Mouse (Mus musculus): ENCODE measurements around the gene Rnf115.
"Not testable (repeated sequence)": the region's sequence is repeated elsewhere in the genome, so short reads cannot be mapped to it uniquely, and the experiment has no call there.

The Rnf115 gene

DNA sequence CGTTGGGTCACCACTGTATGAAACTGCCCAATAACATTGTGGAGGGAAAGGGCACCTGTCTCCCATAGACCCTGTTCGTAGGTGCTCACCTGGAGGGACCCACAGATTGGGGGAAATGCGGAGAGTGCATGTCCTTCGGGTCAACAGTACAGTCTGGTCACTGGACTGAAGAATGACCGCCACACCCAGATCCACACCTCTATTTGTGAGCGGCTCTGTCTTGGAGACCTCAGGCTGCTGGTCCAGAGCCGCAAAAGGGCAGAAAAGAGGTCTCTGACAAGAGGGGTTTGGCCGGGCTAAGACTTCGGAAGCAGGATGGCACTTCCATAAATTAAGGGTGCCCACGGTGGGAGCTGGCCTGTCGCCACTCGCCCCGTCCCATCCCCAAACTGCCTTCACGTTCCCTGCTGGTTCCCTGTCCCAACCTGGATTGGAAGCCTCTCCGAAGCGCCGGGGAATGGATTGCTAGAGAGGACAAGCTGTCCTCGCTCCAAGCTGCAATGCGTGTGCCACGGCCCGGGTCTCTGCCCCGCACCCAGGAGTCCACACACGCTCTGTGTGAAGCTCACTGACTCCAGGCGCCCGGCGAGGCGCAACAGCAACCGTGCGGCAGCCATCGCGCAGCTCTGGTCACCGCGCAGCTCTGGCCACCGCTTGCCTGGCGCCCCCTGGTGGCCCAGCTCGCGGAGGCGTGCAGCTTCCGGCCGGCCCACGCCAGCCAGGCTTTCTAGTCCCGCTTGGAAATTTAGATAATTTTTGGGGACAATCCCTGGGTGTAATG, 19.4 kb upstream of the Rnf115 start, which contains the start of gene Nudt17:
Gene Nudt17 (minus strand): TSS at position 660 of the 781 bp plus-strand sequence.
- no peak for DNase-seq (ENCODE audit: extremely low read depth, low read depth, low spot score)

GRCm38 (mm10) chr3:96708684-96709064, 18.8 kb upstream of the Rnf115 start:
- no peak for DNase-seq (ENCODE audit: extremely low read depth, low read depth, low spot score)

- DNase-seq (ENCODE audit: extremely low read depth, low read depth, low spot score): no peak
These were observed 13.2 kb upstream of the Rnf115 start for GRCm38 (mm10) chr3:96714286-96714685.

- DNase-seq (ENCODE audit: extremely low read depth, low read depth, low spot score): no peak
These were observed 11.6 kb upstream of the Rnf115 start for GRCm38 (mm10) chr3:96715854-96716253.

DNA sequence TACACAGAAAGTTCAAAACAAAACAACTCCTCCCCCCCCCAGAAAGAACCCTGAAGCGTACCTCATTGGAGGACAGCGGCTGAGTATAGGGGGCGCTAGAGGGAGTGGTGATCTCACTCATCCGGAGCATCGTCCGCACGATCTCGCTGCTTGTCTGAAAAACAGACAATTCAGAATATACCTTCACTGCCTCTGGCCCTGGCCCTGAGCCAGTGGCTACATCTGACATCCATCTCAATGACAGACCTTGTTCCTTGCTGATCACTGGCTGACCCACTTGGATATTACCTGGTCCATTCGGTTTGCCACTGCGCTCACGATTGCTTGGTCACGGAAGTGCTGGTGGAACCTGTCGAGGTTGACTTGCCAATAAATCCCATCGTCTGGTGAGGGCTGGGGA, 8.3 kb upstream of the Rnf115 start:
- DNase-seq (ENCODE audit: extremely low read depth, low read depth, low spot score): no peak

- no peak for DNase-seq (ENCODE audit: extremely low read depth, low read depth, low spot score)
These were observed 567 bp downstream of the Rnf115 start for GRCm38 (mm10) chr3:96727828-96728633.

- DNase-seq (ENCODE audit: extremely low read depth, low read depth, low spot score): no peak
These were observed 1.4 kb downstream of the Rnf115 start for GRCm38 (mm10) chr3:96728634-96729402.

DNA sequence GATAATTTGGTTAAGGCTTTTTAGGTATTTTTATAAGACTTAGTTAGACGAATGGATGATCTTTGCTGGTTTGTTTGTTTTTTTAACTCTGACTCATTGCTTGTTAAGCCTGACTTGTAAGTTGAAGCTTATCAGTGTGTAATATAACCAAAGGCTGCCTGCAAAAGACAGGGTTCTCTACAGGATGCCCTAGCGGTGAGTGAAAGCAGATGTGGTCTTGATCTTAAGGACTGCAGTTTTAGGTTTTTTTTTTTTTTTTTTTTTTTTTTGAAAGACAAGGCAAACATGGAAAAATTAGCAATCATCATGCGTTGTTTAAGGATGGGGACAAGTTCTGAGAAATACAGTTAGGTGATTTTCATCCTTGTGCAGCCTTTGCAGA, 1.9 kb downstream of the Rnf115 start:
- DNase-seq (ENCODE audit: extremely low read depth, low read depth, low spot score): no peak

GRCm38 (mm10) chr3:96730785-96731184, 3.3 kb downstream of the Rnf115 start:
- DNase-seq (ENCODE audit: extremely low read depth, low read depth, low spot score): no peak

GRCm38 (mm10) chr3:96733984-96734383, 6.5 kb downstream of the Rnf115 start:
- no peak for DNase-seq (ENCODE audit: extremely low read depth, low read depth, low spot score)

- DNase-seq (ENCODE audit: extremely low read depth, low read depth, low spot score): no peak
These were observed 7.7 kb downstream of the Rnf115 start for GRCm38 (mm10) chr3:96735200-96735599.

DNA sequence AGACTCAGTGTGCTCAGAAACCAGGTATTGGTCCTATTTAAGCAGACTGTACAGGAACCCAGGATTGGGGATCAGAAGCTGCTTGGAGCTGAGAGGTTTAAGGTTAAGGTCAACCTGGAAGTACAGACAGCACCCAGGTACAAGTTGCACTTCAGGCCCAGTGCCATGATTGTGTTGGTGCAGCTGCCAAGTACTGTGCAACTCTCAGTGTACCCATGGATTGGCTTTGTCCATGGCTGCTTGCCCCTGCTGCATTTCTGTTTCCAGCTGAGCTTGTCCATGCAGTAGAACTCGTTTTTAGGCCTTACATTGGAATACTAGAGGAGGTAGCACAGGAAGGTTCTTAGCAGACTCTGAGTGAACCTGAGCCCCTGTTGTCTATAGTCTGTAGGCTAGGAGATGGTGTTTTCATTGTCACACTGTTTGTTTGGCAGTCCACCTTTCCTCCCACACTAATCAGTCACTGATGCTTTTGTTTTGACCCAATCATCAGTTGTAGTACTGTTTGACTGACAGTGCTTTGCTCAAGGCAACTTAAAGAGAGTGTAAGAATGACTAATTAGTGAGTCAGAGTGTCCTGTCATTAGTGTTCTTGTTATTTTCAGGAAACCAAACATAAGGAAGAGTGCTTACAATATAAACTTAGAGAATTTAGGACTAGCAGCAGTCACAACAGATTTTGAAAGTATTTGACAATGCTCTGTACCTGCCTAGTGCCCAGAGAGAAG, 9.7 kb downstream of the Rnf115 start:
- DNase-seq (ENCODE audit: extremely low read depth, low read depth, low spot score): peak; percentile 87

DNA sequence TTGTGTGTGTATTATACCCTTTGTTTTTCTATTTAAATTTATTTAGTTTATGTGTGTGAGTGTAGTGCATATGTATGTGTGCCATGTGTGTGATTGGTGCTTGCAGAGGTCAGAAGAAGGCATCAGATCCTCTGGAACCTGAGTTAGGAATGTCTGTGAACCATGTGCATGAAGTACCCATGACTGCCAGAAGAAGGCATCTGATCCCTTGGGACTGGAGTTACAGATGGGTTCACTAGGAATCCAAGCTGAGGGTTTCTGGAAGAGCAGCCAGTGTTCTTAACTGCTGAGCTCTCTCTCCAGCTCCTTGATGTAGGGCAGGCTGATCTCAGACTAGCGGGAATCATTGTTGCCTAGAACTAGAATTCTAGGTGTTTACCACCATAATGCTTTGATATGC, 10.5 kb downstream of the Rnf115 start:
- no peak for DNase-seq (ENCODE audit: extremely low read depth, low read depth, low spot score)

DNA sequence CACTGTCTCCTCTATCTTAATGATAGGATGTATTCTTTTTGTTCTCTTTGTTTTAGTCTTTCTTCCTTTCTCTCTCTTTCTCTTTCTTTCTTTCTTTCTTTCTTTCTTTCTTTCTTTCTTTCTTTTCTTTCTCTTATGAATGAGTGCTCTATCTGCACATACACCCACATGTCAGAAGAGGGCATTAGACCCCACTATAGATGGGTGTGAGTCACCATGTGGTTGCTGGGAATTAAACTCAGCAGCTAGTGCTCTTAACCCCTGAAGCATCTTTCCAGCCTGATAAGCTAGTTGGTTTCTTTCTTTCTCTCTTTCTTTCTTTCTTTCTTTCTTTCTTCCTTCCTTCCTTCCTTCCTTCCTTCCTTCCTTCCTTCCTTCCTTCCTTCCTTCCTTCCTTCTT, 12.8 kb downstream of the Rnf115 start:
- DNase-seq (ENCODE audit: extremely low read depth, low read depth, low spot score): not testable (repeated sequence)

DNA sequence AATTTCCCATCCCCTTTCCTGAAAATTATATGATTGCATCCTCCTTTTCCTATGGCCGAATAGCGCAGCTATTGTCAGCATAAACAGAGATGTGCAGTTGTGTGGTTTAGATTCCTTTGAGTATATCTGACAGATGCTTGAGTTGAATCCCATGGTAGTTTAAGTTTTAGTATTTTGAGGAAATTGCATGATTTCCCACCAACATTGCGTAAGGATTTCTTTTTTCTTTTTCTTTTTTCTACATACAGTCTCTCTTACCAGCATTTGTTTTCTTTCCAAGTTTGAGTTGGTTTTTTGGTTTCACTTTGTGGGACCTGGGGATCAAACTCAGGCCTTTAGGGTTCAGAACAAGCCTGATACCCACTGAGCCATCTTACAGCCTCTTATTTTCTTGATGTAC, 16.9 kb downstream of the Rnf115 start:
- no peak for DNase-seq (ENCODE audit: extremely low read depth, low read depth, low spot score)

DNA sequence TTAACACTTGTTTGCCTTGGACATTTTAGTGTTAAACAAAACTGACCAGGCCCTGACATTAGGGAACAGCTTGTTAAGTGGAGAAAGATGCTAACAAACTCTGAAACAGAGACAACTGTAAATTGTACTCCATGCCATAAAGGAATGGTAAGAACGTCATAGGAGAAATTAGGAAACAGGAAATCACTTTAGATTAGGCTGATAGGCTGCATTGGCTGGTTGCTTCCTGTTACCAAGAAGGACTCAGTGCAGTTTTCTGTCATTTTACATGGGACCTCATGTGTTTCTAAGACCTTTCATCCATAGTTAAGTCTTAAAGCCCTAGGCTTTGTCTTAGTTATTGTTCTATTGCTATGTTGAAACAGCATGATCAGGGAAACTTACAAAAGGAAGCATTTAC, 19.4 kb downstream of the Rnf115 start:
- DNase-seq (ENCODE audit: extremely low read depth, low read depth, low spot score): no peak

GRCm38 (mm10) chr3:96755935-96756334, 28.5 kb downstream of the Rnf115 start:
- no peak for DNase-seq (ENCODE audit: extremely low read depth, low read depth, low spot score)

- DNase-seq (ENCODE audit: extremely low read depth, low read depth, low spot score): no peak
These were observed 30.2 kb downstream of the Rnf115 start for GRCm38 (mm10) chr3:96757691-96758090.

GRCm38 (mm10) chr3:96759695-96760094, 32.2 kb downstream of the Rnf115 start:
- DNase-seq (ENCODE audit: extremely low read depth, low read depth, low spot score): no peak

DNA sequence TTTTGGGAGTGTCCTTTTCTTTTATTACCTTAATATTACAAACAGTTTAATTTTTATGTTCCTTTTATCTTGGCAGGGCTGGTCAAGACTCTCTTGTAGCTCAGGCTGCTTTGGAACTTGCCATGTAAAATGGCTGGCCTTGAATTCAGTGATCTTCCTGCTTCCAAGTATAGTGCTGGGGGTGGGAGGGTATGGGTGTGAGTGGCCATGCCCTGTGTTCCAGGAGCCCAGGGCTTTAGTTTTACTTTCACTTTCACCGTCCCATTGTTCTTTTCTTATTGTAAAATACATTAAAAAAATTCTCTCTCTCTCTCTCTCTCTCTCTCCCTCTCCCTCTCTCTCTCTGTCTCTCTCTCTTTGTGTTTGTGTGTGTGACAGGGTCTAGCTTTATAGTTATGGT, 37.1 kb downstream of the Rnf115 start:
- no peak for DNase-seq (ENCODE audit: extremely low read depth, low read depth, low spot score)

DNA sequence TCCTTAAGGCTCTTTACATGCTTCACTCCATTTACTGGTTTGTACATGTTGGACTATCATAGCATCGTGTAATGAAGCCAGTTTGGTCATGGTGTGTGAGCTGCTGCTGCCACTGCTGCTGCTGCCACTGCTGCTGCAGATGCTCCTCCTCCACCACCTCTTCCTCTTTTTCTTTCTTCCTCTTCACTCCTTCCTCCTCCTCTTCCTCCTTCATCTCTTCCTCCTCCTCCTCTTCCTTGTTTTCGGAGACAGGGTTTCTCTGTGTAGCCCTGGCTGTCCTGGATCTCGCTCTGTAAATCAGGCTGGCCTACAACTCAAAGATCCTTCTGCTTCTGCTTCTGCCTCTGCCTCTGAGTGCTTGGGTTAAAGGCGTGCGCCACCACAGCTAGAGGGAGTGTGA, 42.5 kb downstream of the Rnf115 start:
- no peak for DNase-seq (ENCODE audit: extremely low read depth, low read depth, low spot score)
